Mouse (Mus musculus) 3T3-L1 (cell line): Measurements from ENCODE around the gene Elk1.

ENCODE experiments used
- DNase-seq: peaks from one replicate; pipeline ENCODE4 v3.0.0-alpha.2; 2015; ENCODE audit warnings: low read depth, low spot score

Elk1 gene

DNA sequence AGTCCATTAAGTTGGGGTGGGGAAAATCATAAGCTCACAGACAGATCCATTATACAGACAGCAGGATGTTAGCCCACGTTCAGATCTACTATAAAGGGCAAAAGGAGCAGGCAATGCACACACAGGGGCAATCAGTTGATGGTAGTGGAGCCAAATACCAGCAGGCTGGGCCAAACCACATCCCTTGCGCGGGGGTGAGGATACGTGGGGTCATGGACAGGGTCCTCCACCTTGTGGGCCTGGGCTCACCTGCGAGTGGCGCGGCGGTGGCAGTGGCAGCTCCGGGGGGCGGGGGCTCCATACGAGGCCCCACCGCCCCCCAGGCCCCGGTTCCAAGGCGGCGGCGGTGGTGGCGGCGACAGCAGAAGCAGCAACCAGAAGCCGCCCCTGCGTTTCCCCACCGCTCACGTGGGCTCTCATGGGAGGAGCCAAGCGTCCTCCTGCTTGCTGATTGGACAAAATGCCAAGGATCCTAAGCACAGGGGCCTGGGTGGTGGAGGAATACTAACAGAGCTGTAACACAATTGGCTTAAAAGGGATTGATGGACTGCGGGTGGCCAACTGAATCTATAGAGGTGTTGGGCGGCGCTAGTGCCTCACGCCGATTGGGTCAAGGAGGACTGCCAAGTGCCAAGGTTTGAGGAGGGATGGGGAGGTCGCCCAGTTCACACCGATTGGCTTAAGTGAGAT is at the start of gene Elk1:
TSS of gene Elk1 (minus strand) at position 418 of the 690 bp plus-strand sequence.
- DNase-seq, result peak; percentile 97

DNA sequence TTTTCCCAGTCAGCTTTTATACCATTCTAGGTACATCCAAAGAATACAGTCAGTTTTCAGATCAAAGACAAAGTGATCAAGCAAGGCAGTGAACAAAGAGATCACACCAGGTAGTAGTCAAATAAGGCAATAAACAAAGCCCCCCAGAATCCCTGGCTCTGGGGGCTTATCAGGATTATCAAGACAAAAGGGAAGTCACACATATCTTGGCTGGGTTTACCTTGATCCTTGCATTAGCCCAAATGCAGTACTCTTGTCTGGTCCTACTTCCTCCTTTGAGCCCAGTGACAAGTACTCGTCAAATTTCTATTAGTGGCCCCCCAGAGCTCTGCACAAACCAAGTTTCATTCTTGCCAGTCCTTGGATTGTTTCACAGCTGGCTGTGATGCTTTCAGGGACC is 30.5 kb upstream of the Elk1 start:
- no peak for DNase-seq

DNA sequence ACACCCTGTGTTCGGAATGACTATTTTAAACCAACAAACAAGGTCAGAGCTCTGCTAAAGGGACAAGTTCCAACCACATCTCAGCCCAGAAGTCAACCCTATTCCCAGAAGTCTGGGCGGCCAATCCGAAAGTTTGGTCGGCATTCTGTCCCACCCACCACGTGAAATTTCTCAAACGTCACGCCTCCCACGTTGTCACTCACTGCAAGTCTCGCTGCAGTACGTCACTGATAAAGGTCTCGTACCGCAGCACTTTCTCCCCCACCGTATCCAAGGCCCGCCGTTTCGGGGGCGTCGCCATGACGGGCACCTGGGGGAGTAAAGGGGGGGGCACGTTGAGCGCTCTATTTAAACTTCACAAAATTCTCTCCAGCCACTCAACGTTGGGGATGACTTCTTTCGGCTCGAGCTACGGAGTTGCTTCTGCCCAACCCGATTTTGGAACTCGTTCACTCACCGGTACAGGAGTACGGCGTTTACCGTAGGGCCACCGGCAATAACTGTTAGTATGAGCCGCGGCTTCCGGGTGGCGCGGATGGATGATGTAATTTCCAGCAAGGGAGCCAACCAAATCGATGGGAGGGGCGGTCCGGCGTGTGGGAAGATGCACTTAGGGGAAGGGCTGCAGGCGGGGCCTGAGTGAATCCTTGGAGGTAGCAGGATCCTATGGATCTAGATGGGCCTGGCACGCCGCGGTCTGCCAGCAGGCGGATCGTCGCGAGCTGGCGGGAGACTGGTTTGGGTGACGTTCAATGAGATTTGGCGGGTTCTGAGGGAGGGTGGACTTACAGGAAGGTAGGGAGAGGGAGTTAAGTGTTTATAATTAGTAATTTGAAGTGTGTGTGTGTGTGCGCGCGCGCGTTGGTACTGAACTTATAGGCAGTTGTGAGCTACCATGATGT is 11.3 kb upstream of the Elk1 start, which contains the start of gene Uxt:
TSS of gene Uxt (minus strand) at position 541 of the 902 bp plus-strand sequence.
- DNase-seq, result peak; percentile 95

DNA sequence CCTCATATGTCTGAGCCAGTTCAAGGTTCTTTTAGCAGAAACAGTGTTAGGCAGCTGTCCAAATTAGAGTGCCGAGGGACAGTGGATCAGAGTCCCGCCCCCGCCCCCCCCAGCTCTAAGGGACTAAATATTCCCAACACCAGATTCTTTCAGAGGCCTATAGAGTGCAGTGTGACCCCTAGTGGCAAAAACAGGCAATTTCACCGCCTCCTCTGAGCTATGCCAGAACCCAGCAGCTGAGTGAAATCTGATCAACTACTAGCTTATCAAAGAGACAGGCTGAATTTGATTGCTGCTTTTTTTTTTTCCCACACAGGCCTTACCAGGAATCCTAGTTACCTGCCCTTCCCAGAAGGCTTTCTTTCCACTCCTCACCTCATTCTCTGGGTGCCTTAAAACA is 4.4 kb downstream of the Elk1 start:
- peak; percentile 80 for DNase-seq

DNA sequence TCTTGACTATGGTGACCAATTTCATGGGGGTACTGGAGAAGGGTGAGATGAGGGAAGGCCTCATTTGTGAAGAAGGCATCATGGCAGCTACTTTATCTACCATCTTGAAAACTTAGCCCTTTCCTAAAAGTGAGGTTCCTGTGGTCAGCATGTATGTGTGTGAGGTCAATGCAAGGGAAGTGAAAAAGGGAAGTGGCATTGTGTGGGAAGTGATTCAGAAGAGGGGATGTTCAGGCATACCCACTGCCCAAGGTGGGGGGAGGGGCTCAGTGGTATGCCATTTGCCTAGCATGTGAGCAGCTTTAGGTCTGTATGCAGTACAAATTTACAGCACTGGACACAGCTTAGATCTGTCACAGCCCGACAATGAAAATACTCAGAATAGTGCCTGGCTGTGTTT is 18.4 kb downstream of the Elk1 start:
- DNase-seq, result no peak

DNA sequence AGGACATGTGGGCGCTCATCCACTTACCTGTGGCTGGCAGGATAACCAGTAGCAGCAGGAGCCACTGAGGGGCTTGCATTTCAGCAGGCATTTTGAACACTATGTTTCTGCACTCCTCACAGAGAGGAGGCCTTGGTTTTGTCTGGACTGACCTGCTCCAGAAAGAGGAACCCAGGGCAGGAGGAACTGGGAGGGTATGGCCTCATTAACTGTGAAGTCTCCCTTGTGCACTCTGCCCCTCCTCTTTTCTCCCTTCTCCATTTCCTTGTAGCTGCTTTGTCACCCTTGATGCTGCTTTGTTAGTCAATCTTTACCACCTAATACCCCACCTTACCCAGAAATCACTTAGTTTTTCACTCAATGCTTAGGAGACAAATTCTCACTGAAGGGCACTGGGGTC is 19.0 kb downstream of the Elk1 start, which contains the start of gene Cfp:
TSS of gene Cfp (minus strand) at position 192 of the 400 bp plus-strand sequence.
- no peak for DNase-seq

DNA sequence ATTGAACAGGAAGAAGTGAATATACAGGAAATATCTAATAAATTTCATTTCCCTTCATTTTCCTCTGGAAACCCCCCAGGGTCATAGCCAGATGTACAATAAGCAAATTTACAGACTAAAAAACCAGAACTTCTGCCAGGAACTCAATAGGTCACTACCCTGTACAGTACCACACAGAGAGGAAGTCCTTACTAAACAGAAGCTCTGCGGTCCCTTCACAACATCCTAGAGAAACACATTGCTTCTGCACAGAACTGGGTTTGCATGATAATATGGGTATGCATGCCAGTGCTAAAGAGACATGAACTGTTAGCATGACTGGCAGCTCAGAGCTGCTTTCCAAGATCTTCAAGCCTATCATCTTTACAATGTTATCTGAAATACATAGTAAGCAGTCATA is 20.5 kb downstream of the Elk1 start:
- no peak for DNase-seq

DNA sequence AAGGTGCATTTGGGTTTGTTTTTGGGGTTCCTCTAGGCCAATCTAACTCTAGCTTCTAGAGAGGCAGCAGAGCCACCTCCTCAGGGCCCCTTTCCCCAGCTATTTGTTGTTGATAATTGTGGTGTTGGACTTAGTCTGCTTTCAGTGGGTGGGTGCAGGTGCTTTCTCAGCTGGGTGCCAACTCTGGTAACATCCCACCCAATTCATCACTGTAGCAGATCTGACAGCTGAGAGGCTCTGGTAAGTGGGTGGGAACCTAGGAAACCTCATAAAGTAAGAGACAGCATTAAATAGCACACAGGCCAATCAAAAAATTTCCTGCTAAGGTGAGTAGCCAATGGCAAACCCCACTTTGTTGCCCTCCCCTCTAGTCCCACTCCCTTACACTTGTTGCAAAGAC is 25.4 kb downstream of the Elk1 start:
- DNase-seq, result no peak

DNA sequence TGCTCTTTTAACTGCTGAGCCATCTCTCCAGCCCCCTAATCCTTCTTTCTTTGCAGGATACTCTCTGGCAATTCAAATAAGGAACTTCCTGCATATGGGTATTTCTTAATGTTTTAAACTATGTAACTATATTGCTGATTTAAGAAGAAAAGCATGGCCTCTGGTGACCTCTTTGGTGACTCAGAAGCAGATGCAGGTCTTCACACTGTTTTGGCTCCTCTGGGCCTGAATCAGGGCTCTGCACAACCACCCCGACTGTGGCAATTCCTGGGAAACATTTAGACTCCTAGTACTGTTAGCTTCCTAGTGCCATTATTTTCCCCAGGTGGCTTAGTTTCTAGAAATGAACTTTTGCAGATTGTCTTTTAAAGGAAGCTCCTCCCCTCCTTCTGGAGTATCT is 26.9 kb downstream of the Elk1 start:
- DNase-seq, result peak; percentile 61

DNA sequence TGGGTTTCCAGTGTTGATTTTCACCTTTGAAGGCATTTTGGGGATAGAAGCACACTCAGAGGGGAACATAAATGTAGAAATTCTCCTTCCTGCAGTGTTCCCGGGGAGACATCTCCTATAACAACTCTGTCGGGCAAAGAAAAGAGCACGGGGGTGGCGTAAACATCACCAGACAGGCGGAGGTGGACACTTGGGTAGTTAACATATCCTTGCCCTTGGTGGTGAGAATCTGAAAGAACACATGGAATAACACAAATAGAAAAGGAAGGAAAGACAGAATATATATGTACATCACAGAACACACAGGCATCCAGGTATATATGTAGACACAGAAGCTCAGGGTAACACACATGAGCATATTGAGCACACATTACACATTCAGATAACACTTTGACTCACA is 29.0 kb downstream of the Elk1 start:
- DNase-seq, result no peak

DNA sequence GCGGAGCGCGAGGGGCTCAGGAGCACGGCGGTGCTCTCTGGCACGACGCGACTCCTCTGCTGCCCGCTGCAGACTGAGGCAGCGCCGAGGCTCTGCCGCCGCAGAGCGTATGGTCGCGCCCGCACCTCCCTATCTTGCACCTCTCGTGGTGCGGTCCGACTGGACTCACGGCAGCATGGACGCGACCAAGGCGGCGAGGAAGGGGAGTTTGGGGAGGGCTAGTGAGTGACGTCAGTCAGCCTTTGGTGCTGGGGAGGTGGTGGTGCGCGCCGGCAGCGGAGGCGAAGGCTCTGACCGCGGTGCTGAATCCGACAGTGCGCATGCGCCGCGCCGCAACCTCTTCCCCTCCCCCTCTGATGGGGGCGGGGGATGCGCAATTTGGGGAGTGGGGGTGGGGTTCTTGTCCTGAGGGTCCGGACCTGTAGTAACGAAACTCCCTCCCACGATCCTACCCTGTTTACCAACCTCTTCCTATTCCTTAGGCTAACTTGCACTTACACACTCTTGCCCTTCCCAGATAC is 29.5 kb downstream of the Elk1 start, which contains the start of gene Syn1:
TSS of gene Syn1 (minus strand) at position 161 of the 521 bp plus-strand sequence.
- DNase-seq, result no peak

DNA sequence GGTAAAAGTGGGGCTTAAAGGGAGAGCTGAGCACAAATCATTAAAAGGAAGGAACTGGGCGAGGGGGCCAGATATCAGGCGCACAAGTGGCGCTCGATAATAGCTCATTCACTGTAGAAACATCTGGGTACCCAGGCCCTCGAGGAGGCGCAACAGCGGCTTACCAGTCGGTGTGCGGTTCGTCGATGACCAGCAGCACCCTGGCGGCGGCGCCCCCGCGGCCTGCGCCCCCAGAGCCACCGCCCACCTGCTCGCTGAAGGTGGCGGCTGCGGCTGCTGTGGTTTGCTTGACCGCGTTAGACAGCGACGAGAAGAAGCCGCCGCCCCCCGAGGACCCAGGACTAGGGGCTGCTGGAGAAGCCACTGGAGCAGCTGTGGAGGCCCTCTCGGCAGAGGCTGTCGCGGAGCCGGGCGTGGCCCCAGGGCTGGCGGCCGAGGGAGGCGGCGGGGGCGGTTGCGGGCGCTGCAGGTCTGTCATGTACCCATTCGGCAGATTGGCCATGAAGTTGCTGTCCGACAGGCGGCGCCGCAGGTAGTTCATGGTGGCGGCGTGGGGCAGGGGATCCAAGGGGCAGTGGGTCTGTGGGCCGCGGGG is 30.1 kb downstream of the Elk1 start:
- DNase-seq, result no peak

DNA sequence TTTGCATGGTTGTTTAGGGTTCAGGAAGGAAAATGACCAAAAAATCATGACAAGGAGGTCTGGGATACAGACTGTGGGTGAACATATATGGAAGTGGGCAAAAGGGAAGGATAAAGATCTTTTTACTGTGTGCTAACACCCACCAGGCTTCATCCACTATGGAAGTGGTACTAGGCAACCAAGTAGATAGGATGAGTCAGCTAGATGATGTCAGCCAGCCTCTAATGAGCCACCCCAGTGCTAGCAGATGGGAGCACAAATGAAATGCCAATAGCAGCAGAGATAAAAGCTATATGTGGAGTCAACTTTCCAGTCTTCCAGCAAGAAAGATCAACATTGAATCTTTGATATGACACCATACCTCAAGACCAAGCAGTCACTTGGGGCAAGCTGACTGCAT is 35.3 kb downstream of the Elk1 start:
- peak; percentile 68 for DNase-seq

DNA sequence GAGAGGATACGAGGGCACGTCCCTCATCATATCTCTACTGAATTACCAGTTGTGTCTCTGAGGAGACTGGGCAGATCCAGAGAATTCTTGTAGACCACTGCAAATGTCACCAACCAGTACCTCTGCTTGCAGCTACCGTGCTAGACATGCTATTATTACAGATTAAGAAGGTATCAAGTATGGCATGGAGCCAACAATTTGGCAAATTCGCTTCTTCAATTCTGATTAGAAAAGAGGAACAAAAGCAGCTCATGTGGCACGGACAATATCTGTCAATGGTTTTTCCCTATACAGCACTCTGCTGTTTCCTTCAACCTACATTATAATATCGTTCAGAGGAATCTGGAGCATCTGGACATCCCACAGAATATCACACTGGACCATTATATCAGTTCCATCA is 36.7 kb downstream of the Elk1 start:
- no peak for DNase-seq

DNA sequence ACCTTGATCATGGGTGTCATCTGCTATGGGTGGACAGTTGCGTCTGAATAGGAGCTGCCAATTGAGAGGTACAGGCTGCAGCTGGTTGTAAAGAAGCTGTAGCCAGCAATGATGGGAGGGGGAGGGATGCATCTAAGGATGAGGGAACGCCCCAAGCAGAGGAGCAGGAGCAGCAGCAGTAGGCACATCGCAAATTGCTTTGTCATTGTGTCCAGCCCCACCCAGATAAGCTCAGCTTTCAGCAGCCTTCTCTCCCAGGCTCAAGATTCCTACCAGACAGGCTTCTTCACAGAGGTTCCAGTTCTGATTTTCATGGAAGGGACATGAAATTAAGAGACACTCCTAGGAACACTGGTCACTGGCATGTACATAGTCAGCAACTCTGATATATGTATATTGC is 40.3 kb downstream of the Elk1 start:
- DNase-seq, result peak; percentile 70
